Mouse (Mus musculus): ENCODE data around the gene Nkrf. TPM values are rescaled to one million over a fixed set of nuclear protein-coding genes. Genes with fewer than 3 reads are reported as not detected.

The Nkrf gene
- total and polyA plus RNA-seq, 3 experiments = 9.5 to 59.3 (median 14.1) TPM

Other genes starting within 250 kb of the Nkrf start
- gene Slc25a43, start 159.2 kb downstream of the Nkrf start, total RNA-seq (2012; rRNA removed) = 1.4 and 2.7 TPM in 2 replicates
- 1 to 10 TPM in 1 of 2 experiments, not detected in 1; 8.3 TPM for gene Slc25a43, start 159.2 kb downstream of the Nkrf start, polyA plus RNA-seq (2012; ENCODE audit: insufficient read depth in 1 of 2, insufficient read length in 2 of 2, low read depth in 1 of 2, low replicate concordance in 2 of 2, missing spikeins in 1 of 2)
- gene Slc25a5, start 107.2 kb downstream of the Nkrf start, total RNA-seq (2012; rRNA removed) = 704 and 776 TPM in 2 replicates
- gene Slc25a5, start 107.2 kb downstream of the Nkrf start, polyA plus RNA-seq (2012; ENCODE audit: insufficient read depth in 1 of 2, insufficient read length in 2 of 2, low read depth in 1 of 2, low replicate concordance in 2 of 2, missing spikeins in 1 of 2) = 1,000 to 10,000 TPM in 1 of 2 experiments, 100 to 1,000 TPM in 1; 263 to 1,006 TPM
- 34.0 and 39.3 TPM in 2 replicates for gene Ube2a, start 29.0 kb downstream of the Nkrf start, total RNA-seq (2012; rRNA removed)
- gene Ube2a, start 29.0 kb downstream of the Nkrf start, polyA plus RNA-seq (2012; ENCODE audit: insufficient read depth in 1 of 2, insufficient read length in 2 of 2, low read depth in 1 of 2, low replicate concordance in 2 of 2, missing spikeins in 1 of 2) = 100 to 1,000 TPM; 105 to 971 TPM
- 15.1 and 16.0 TPM in 2 replicates for gene C330007P06Rik, start 28.8 kb downstream of the Nkrf start, total RNA-seq (2012; rRNA removed)
- gene C330007P06Rik, start 28.8 kb downstream of the Nkrf start, polyA plus RNA-seq (2012; ENCODE audit: insufficient read depth in 1 of 2, insufficient read length in 2 of 2, low read depth in 1 of 2, low replicate concordance in 2 of 2, missing spikeins in 1 of 2) = 10 to 100 TPM in 1 of 2 experiments, not detected in 1; 17.1 TPM
- 16.5 and 23.4 TPM in 2 replicates for gene Sept6, start 88.9 kb upstream of the Nkrf start, total RNA-seq (2012; rRNA removed)
- gene Sept6, start 88.9 kb upstream of the Nkrf start, polyA plus RNA-seq (2012; ENCODE audit: insufficient read depth in 1 of 2, insufficient read length in 2 of 2, low read depth in 1 of 2, low replicate concordance in 2 of 2, missing spikeins in 1 of 2) = 10 to 100 TPM in 1 of 2 experiments, not detected in 1; 37.8 TPM
- gene Sowahd, start 145.9 kb upstream of the Nkrf start, total RNA-seq (2012; rRNA removed) = not detected in 2 replicates
- not detected for gene Sowahd, start 145.9 kb upstream of the Nkrf start, polyA plus RNA-seq (2012; ENCODE audit: insufficient read depth in 1 of 2, insufficient read length in 2 of 2, low read depth in 1 of 2, low replicate concordance in 2 of 2, missing spikeins in 1 of 2)
- gene Rpl39, start 182.5 kb upstream of the Nkrf start, total RNA-seq (2012; rRNA removed) = 1,123 and 1,279 TPM in 2 replicates
- gene Rpl39, start 182.5 kb upstream of the Nkrf start, polyA plus RNA-seq (2012; ENCODE audit: insufficient read depth in 1 of 2, insufficient read length in 2 of 2, low read depth in 1 of 2, low replicate concordance in 2 of 2, missing spikeins in 1 of 2) = 1,000 to 10,000 TPM in 1 of 2 experiments, not detected in 1; 1,063 TPM
- gene Upf3b, start 207.4 kb upstream of the Nkrf start, total RNA-seq (2012; rRNA removed) = 13.0 and 14.0 TPM in 2 replicates
- gene Upf3b, start 207.4 kb upstream of the Nkrf start, polyA plus RNA-seq (2012; ENCODE audit: insufficient read depth in 1 of 2, insufficient read length in 2 of 2, low read depth in 1 of 2, low replicate concordance in 2 of 2, missing spikeins in 1 of 2) = 10 to 100 TPM in 1 of 2 experiments, not detected in 1; 25.0 TPM
- gene Nkap, start 223.9 kb upstream of the Nkrf start, total RNA-seq (2012; rRNA removed) = 9.1 and 10.5 TPM in 2 replicates
- gene Nkap, start 223.9 kb upstream of the Nkrf start, polyA plus RNA-seq (2012; ENCODE audit: insufficient read depth in 1 of 2, insufficient read length in 2 of 2, low read depth in 1 of 2, low replicate concordance in 2 of 2, missing spikeins in 1 of 2) = 10 to 100 TPM in 1 of 2 experiments, not detected in 1; 14.5 TPM